Mouse (Mus musculus) liver, postnatal 0 days (tissue): ENCODE measurements around the gene Prpf6. TPM values are rescaled to one million over a fixed set of nuclear protein-coding genes. Genes with fewer than 3 reads are reported as not detected.

Experiments used
- ATAC-seq: fragments of 200-750 bp; cut with Nextera tagmentation; 2 replicates; pipeline ENCODE4 v1.8.0; 2017; ENCODE audit warnings: mild to moderate bottlenecking, moderate library complexity
- DNase-seq: peaks from one replicate; pipeline ENCODE4 v3.0.0-alpha.2; 2016
- H3K27ac ChIP-seq: fragments of 300-500 bp; sonication (generic); 2 replicates; pipeline ENCODE4 v1.5.1; 2014; ENCODE audit warnings: antibody characterized with exemption, moderate library complexity, mild to moderate bottlenecking, low read depth
- H3K27me3 ChIP-seq: fragments of 300-500 bp; sonication (generic); 2 replicates; pipeline ENCODE4 v1.6.1; 2014; ENCODE audit warnings: low read length, control low read depth, mixed read lengths; ENCODE audit not compliant: insufficient read depth
- H3K36me3 ChIP-seq: fragments of 300-500 bp; sonication (generic); replicated peaks from 2 replicates; pipeline ENCODE4 v1.6.1; 2014; ENCODE audit warnings: mild to moderate bottlenecking, control low read depth, low read length, moderate library complexity, mixed read lengths; ENCODE audit not compliant: insufficient read depth
- H3K4me1 ChIP-seq: fragments of 300-500 bp; sonication (generic); 2 replicates; pipeline ENCODE4 v1.6.1; 2014; ENCODE audit warnings: antibody characterized with exemption, mild to moderate bottlenecking, control low read depth; ENCODE audit not compliant: insufficient read depth
- H3K4me2 ChIP-seq: fragments of 300-500 bp; sonication (generic); 2 replicates; pipeline ENCODE4 v1.6.1; 2014; ENCODE audit warnings: low read depth, mild to moderate bottlenecking, low read length, moderate library complexity, mixed read lengths
- H3K4me3 ChIP-seq: fragments of 300-500 bp; sonication (generic); 2 replicates; pipeline ENCODE4 v1.5.1; 2014; ENCODE audit warnings: low read depth, low read length
- H3K9ac ChIP-seq: fragments of 300-500 bp; sonication (generic); replicated peaks from 2 replicates; pipeline ENCODE4 v1.6.1; 2014; ENCODE audit warnings: mild to moderate bottlenecking, moderate library complexity
- H3K9me3 ChIP-seq: fragments of 300-500 bp; sonication (generic); 2 replicates; pipeline ENCODE4 v1.6.1; 2016; ENCODE audit warnings: mild to moderate bottlenecking, control low read depth, low read length, mixed read lengths
- CTCF ChIP-seq: sonication (generic); IDR thresholded peaks from 2 replicates; pipeline ENCODE4 v1.5.1; 2016; ENCODE audit warnings: antibody characterized with exemption, low read depth
- EP300 ChIP-seq: IDR thresholded peaks from 2 replicates; pipeline ENCODE4 v1.6.1; 2016; ENCODE audit warnings: antibody characterized with exemption, low read depth, mild to moderate bottlenecking
- WGBS: fragments of 180-500 bp; shearing (Covaris S2); extraction: QIAGEN DNeasy Blood & Tissue Kit; methylation state at CpG from one replicate; pipeline ENCODE4 v1.1.7; 2014; ENCODE audit not compliant: insufficient replicate concordance; 5-methylcytosine and 5-hydroxymethylcytosine counted together
- polyA plus RNA-seq: library from polyadenylated mRNA; unstranded; fragments of >200 nt; fragmentation: Nextera tagmentation; extraction: Ambion mirVana; gene quantifications from 2 replicates; pipeline ENCODE4 v1.2.1, GENCODE M21; 2015

Prpf6 gene
- polyA plus RNA-seq, 1 experiment from 2014 or later = 17.5 TPM

DNA sequence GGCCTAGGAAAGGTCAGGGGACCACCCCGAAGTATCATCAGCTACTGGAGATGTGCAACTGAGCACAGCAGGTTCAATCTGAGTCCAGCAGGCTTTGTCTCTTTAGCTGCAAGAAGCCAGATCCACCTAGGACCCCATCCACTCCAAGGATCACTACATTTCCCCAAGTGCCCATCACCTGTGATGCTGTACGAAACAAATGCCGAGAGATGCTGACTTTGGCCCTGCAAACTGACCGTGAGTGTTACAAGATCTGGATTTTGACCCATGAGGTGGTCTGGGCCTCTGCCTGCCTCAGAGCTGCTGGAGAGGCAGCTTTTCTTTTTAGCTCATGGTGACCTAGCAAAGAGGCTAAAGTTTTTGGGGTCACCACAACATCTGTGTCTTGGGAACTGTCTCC, 94.0 kb downstream of the Prpf6 start:
- H3K9ac ChIP-seq = no peak overlapping the region
- ATAC-seq = no peak
- H3K4me1 ChIP-seq = peaks cover 2% of the 10 kb centered on the region
- no peak overlapping the region for H3K4me2 ChIP-seq
- no peak for DNase-seq
- H3K4me3 ChIP-seq = no peak overlapping the region
- no peaks in the 10 kb centered on the region for H3K27me3 ChIP-seq
- H3K9me3 ChIP-seq = no peaks in the 10 kb centered on the region
- peaks cover 15% of the 10 kb centered on the region for H3K36me3 ChIP-seq
- TF ChIP-seq CTCF (no peak), EP300 (no peak)
- 78% methylated on average over 4 of the region's 4 CpGs for WGBS
- no peak overlapping the region for H3K27ac ChIP-seq

DNA sequence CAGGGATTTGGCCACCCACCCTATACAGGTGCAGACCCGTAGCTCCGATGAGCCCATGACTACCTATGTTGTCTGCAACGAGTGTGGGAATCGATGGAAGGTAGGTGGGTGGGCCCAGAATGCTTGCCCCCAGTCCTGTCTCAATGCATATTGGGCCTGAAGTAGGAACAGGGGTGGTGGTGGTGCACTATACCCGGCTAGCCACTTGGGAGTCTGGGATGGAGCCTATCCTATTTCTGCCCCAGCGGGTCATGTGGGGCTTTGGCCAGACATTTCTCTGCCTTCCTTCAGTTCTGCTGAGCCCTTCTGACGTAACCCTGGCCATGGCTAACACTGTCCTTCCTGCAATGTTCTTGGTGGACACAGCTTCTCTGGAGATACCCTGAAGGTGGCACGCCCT, 95.9 kb downstream of the Prpf6 start:
- H3K27me3 ChIP-seq = no peaks in the 10 kb centered on the region
- H3K27ac ChIP-seq = no peak overlapping the region
- WGBS = 86% methylated on average over 8 of the region's 8 CpGs
- ATAC-seq = no peak
- H3K9me3 ChIP-seq = no peaks in the 10 kb centered on the region
- peaks cover 15% of the 10 kb centered on the region for H3K36me3 ChIP-seq
- H3K4me3 ChIP-seq = no peak overlapping the region
- H3K4me2 ChIP-seq = no peak overlapping the region
- no peak for DNase-seq
- H3K4me1 ChIP-seq = 0 out of 2 replicates have a peak, but pooled peaks cover 4% of the 10 kb centered on the region
- TF ChIP-seq CTCF (no peak), EP300 (no peak)
- H3K9ac ChIP-seq = no peak overlapping the region

- Histone ChIP-seq H3K4me1 (peaks cover 9% of the 10 kb centered on the region; the same call in 1 of the 2 replicates), H3K9me3 (no peaks in the 10 kb centered on the region), H3K27ac (no peak overlapping the region), H3K27me3 (no peaks in the 10 kb centered on the region), H3K4me3 (no peak overlapping the region), H3K4me2 (no peak overlapping the region), H3K9ac (no peak overlapping the region), H3K36me3 (peaks cover 15% of the 10 kb centered on the region)
- TF ChIP-seq CTCF (no peak), EP300 (no peak)
- 85% methylated on average over 10 of the region's 10 CpGs for WGBS
- ATAC-seq = no peak
- DNase-seq = no peak
Measured at GRCm38 (mm10) chr2:181689466-181690160, 97.9 kb downstream of the Prpf6 start.

- TF ChIP-seq EP300 = no peak
- TF ChIP-seq CTCF = no peak
- WGBS = 57% methylated on average over 6 of the region's 6 CpGs
- peaks cover 15% of the 10 kb centered on the region for H3K36me3 ChIP-seq
- peak overlapping the region; percentile 50 for H3K9ac ChIP-seq
- ATAC-seq = no peak
- peaks cover 9% of the 10 kb centered on the region; the same call in 1 of the 2 replicates for H3K4me1 ChIP-seq
- no peaks in the 10 kb centered on the region for H3K9me3 ChIP-seq
- peak overlapping the region; percentile 58 for H3K4me3 ChIP-seq
- DNase-seq = no peak
- peak overlapping the region; percentile 91 for H3K4me2 ChIP-seq
- no peaks in the 10 kb centered on the region for H3K27me3 ChIP-seq
- H3K27ac ChIP-seq = peak overlapping the region; percentile 78
Measured at GRCm38 (mm10) chr2:181691083-181691482, 99.4 kb downstream of the Prpf6 start.

DNA sequence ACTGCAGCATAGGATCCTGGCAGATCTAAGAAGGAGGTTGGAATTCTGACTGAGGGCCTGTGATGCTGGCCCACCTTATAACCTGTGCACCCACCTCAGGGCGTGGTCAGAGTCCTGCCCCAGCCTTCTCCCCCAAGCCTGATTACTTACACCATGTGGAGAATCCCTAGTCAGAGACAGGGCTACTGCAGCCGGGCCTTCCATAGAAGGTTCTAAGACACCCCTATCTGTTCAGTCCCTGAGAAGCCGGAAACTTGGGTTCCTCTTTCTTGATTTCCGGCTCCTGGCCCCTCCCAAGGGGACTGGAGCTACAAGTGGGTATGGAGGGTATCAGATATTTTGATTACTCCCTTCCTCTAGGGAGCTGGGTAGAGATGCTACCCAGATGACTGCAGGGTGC, 99.9 kb downstream of the Prpf6 start:
- H3K9ac ChIP-seq = peak overlapping the region; percentile 50

DNA sequence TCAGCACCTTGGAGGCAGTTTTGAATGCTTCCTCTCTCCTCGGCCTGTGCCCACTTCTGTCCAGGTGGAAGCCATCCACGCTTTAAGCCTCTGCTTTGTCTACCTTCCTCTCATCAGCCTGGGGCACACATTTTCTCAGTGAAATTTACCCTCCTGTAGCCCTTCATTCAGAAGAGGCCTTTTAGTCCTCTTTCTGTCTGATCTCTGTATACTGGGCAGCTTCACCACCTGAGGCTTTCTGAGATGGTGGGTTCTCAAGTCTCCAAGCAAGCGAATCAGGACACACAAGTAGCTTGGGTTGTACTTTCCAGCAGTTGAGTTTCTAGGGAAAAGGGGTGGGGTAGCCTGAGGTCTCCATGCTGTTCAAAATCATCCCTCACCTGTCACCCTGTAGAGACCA, 100.6 kb downstream of the Prpf6 start:
- DNase-seq (no peak), ATAC-seq (no peak)
- H3K4me1 ChIP-seq = peaks cover 9% of the 10 kb centered on the region; the same call in 1 of the 2 replicates
- no peaks in the 10 kb centered on the region for H3K27me3 ChIP-seq
- peak overlapping the region; percentile 70; the same call in 1 of the 2 replicates for H3K9ac ChIP-seq
- TF ChIP-seq CTCF (no peak), EP300 (no peak)
- H3K4me2 ChIP-seq = peak overlapping the region; percentile 91
- WGBS = 56% methylated on average over 3 of the region's 3 CpGs
- H3K36me3 ChIP-seq = peaks cover 9% of the 10 kb centered on the region
- H3K27ac ChIP-seq = peak overlapping the region; percentile 78
- peak overlapping the region; percentile 58 for H3K4me3 ChIP-seq
- H3K9me3 ChIP-seq = no peaks in the 10 kb centered on the region

More for the DNA sequence above, 99.9 kb downstream of the Prpf6 start:
- Histone ChIP-seq H3K4me2 (peak overlapping the region; percentile 91), H3K4me3 (peak overlapping the region; percentile 58), H3K36me3 (peaks cover 13% of the 10 kb centered on the region), H3K4me1 (peaks cover 9% of the 10 kb centered on the region; the same call in 1 of the 2 replicates), H3K27me3 (no peaks in the 10 kb centered on the region), H3K27ac (peak overlapping the region; percentile 78), H3K9me3 (no peaks in the 10 kb centered on the region)
- TF ChIP-seq EP300 = no peak
- TF ChIP-seq CTCF = no peak
- 0 out of 2 replicates have a peak, but pooled peaks have one; percentile 11 for ATAC-seq
- 44% methylated on average over 4 of the region's 4 CpGs for WGBS
- DNase-seq = no peak
